Mouse (Mus musculus) stomach, postnatal 0 days (tissue): ENCODE data around the gene Tmem210. TPM values are rescaled to one million over a fixed set of nuclear protein-coding genes. Genes with fewer than 3 reads are reported as not detected.

Experiments
- ATAC-seq: fragments of 200-750 bp; cut with Nextera tagmentation; 2 replicates; pipeline ENCODE4 v1.8.0; 2017; ENCODE audit not compliant: low FRiP score, low TSS enrichment
- DNase-seq: peaks from one replicate; pipeline ENCODE4 v3.0.0-alpha.2; 2016; ENCODE audit warnings: low spot score
- H3K27ac ChIP-seq: fragments of 300-500 bp; sonication (generic); replicated peaks from 2 replicates; pipeline ENCODE4 v1.5.1; 2014; ENCODE audit warnings: mild to moderate bottlenecking, control low read depth
- H3K27me3 ChIP-seq: fragments of 300-500 bp; sonication (generic); 2 replicates; pipeline ENCODE4 v1.6.1; 2014; ENCODE audit warnings: low read length; ENCODE audit not compliant: control insufficient read depth, insufficient read depth
- H3K36me3 ChIP-seq: fragments of 300-500 bp; sonication (generic); 2 replicates; pipeline ENCODE4 v1.6.1; 2014; ENCODE audit warnings: low read length, mixed read lengths; ENCODE audit not compliant: control insufficient read depth, insufficient read depth
- H3K4me1 ChIP-seq: fragments of 300-500 bp; sonication (generic); replicated peaks from 2 replicates; pipeline ENCODE4 v1.6.1; 2014; ENCODE audit warnings: antibody characterized with exemption; ENCODE audit not compliant: control insufficient read depth, insufficient read depth
- H3K4me2 ChIP-seq: fragments of 300-500 bp; sonication (generic); replicated peaks from 2 replicates; pipeline ENCODE4 v1.6.1; 2014; ENCODE audit warnings: low read depth, mild to moderate bottlenecking, control low read depth, moderate library complexity
- H3K4me3 ChIP-seq: fragments of 300-500 bp; sonication (generic); 2 replicates; pipeline ENCODE4 v1.5.1; 2014; ENCODE audit warnings: low read depth, low read length, control low read depth
- H3K9ac ChIP-seq: fragments of 300-500 bp; sonication (generic); 2 replicates; pipeline ENCODE4 v1.6.1; 2014; ENCODE audit warnings: mild to moderate bottlenecking, low read length, control low read depth, mixed read lengths
- H3K9me3 ChIP-seq: fragments of 300-500 bp; sonication (generic); 2 replicates; pipeline ENCODE4 v1.6.1; 2016; ENCODE audit warnings: low read length; ENCODE audit not compliant: control insufficient read depth
- CTCF ChIP-seq: IDR thresholded peaks from 2 replicates; pipeline ENCODE4 v1.5.1; 2016; ENCODE audit warnings: antibody characterized with exemption, low read depth, mild to moderate bottlenecking, moderate library complexity
- EP300 ChIP-seq: optimal IDR thresholded peaks from 2 replicates; pipeline ENCODE3; 2016; ENCODE audit warnings: antibody characterized with exemption
- WGBS: fragments of 180-500 bp; shearing (Covaris S2); extraction: QIAGEN DNeasy Blood & Tissue Kit; methylation state at CpG from one replicate; pipeline ENCODE4 v1.1.7; 2014; 5-methylcytosine and 5-hydroxymethylcytosine counted together
- polyA plus RNA-seq: library from polyadenylated mRNA; unstranded; fragments of >200 nt; fragmentation: Nextera tagmentation; extraction: Ambion mirVana; gene quantifications from 2 replicates; pipeline ENCODE4 v1.2.1, GENCODE M21; 2015

Gene Tmem210
- polyA plus RNA-seq, 1 experiment from 2014 or later = not detected

GRCm38 (mm10) chr2:25288734-25289345 lies 895 bp downstream of the Tmem210 start:
- H3K4me3 ChIP-seq = no peak overlapping the region
- no peaks in the 10 kb centered on the region for H3K9me3 ChIP-seq
- DNase-seq (peak; percentile 52), ATAC-seq (no peak)
- no peak overlapping the region for H3K4me2 ChIP-seq
- no peak for TF ChIP-seq EP300
- TF ChIP-seq CTCF = no peak
- H3K36me3 ChIP-seq = peaks cover 9% of the 10 kb centered on the region
- 68% methylated on average over 7 of the region's 7 CpGs for WGBS
- peaks cover 8% of the 10 kb centered on the region; the same call in 1 of the 2 replicates for H3K4me1 ChIP-seq
- peaks cover 8% of the 10 kb centered on the region; the same call in 1 of the 2 replicates for H3K27me3 ChIP-seq
- no peak overlapping the region for H3K9ac ChIP-seq
- H3K27ac ChIP-seq = peak overlapping the region; percentile 94

- ATAC-seq = peak; percentile 18
Measured at GRCm38 (mm10) chr2:25289651-25290050, 1.7 kb downstream of the Tmem210 start, which contains the start of gene Lrrc26. Gene Lrrc26 (plus strand): TSS chr2:25289915.

GRCm38 (mm10) chr2:25290101-25290815 lies 2.3 kb downstream of the Tmem210 start:
- peaks cover 8% of the 10 kb centered on the region; the same call in 1 of the 2 replicates for H3K27me3 ChIP-seq
- H3K9me3 ChIP-seq = no peaks in the 10 kb centered on the region
- peak overlapping the region; percentile 38 for H3K4me3 ChIP-seq
- peak overlapping the region; percentile 81 for H3K27ac ChIP-seq
- no peak for ATAC-seq
- peak overlapping the region; percentile 70 for H3K4me2 ChIP-seq
- H3K4me1 ChIP-seq = peaks cover 8% of the 10 kb centered on the region; the same call in 1 of the 2 replicates
- no peaks in the 10 kb centered on the region for H3K36me3 ChIP-seq
- peak overlapping the region; percentile 23 for H3K9ac ChIP-seq
- TF ChIP-seq CTCF (no peak), EP300 (no peak)
- 1% methylated on average over 54 of the region's 54 CpGs for WGBS
- DNase-seq = peak; percentile 45

More at GRCm38 (mm10) chr2:25289651-25290050, 1.7 kb downstream of the Tmem210 start, which contains the start of gene Lrrc26:
- DNase-seq = peak; percentile 87
- 7% methylated on average over 11 of the region's 11 CpGs for WGBS
- H3K27me3 ChIP-seq = peaks cover 8% of the 10 kb centered on the region; the same call in 1 of the 2 replicates
- H3K36me3 ChIP-seq = peaks cover 5% of the 10 kb centered on the region
- peak within 1 kb of the TSS; percentile 94 for H3K27ac ChIP-seq
- peak within 1 kb of the TSS; percentile 70 for H3K4me2 ChIP-seq
- no peaks in the 10 kb centered on the region for H3K9me3 ChIP-seq
- peaks cover 8% of the 10 kb centered on the region; the same call in 1 of the 2 replicates for H3K4me1 ChIP-seq
- no peak for TF ChIP-seq EP300
- TF ChIP-seq CTCF = no peak
- H3K9ac ChIP-seq = peak within 1 kb of the TSS; percentile 23
- H3K4me3 ChIP-seq = peak within 1 kb of the TSS; percentile 38

GRCm38 (mm10) chr2:25290816-25291130 lies 2.8 kb downstream of the Tmem210 start:
- Histone ChIP-seq H3K4me3 (peak overlapping the region; percentile 38), H3K27me3 (peaks cover 8% of the 10 kb centered on the region; the same call in 1 of the 2 replicates), H3K4me2 (peak overlapping the region; percentile 70), H3K9me3 (no peaks in the 10 kb centered on the region), H3K4me1 (peaks cover 8% of the 10 kb centered on the region; the same call in 1 of the 2 replicates), H3K9ac (peak overlapping the region; percentile 23; the same call in 1 of the 2 replicates), H3K36me3 (no peaks in the 10 kb centered on the region), H3K27ac (peak overlapping the region; percentile 13; the same call in 1 of the 2 replicates)
- TF ChIP-seq EP300 (no peak), CTCF (no peak)
- WGBS = 3% methylated on average over 18 of the region's 18 CpGs
- ATAC-seq = no peak
- DNase-seq = peak; percentile 35

- Histone ChIP-seq H3K36me3 (no peaks in the 10 kb centered on the region), H3K4me1 (peaks cover 8% of the 10 kb centered on the region; the same call in 1 of the 2 replicates), H3K4me3 (peak overlapping the region; percentile 38), H3K27me3 (peaks cover 8% of the 10 kb centered on the region; the same call in 1 of the 2 replicates), H3K9me3 (no peaks in the 10 kb centered on the region), H3K27ac (peak overlapping the region; percentile 30; the same call in 1 of the 2 replicates), H3K4me2 (peak overlapping the region; percentile 70), H3K9ac (peak overlapping the region; percentile 23)
- WGBS = 8% methylated on average over 31 of the region's 32 CpGs
- DNase-seq (peak; percentile 48), ATAC-seq (no peak)
- TF ChIP-seq CTCF (peak; percentile 27; the same call in 1 of the 2 replicates), EP300 (no peak)
Measured at GRCm38 (mm10) chr2:25291184-25292053, 3.5 kb downstream of the Tmem210 start.
